Mouse (Mus musculus): Measurements from ENCODE around the gene Capg. TPM values are rescaled to one million over a fixed set of nuclear protein-coding genes. Genes with fewer than 3 reads are reported as not detected.

Capg gene
- polyA plus RNA-seq, 1 experiment from 2014 or later, result 98.6 TPM

DNA sequence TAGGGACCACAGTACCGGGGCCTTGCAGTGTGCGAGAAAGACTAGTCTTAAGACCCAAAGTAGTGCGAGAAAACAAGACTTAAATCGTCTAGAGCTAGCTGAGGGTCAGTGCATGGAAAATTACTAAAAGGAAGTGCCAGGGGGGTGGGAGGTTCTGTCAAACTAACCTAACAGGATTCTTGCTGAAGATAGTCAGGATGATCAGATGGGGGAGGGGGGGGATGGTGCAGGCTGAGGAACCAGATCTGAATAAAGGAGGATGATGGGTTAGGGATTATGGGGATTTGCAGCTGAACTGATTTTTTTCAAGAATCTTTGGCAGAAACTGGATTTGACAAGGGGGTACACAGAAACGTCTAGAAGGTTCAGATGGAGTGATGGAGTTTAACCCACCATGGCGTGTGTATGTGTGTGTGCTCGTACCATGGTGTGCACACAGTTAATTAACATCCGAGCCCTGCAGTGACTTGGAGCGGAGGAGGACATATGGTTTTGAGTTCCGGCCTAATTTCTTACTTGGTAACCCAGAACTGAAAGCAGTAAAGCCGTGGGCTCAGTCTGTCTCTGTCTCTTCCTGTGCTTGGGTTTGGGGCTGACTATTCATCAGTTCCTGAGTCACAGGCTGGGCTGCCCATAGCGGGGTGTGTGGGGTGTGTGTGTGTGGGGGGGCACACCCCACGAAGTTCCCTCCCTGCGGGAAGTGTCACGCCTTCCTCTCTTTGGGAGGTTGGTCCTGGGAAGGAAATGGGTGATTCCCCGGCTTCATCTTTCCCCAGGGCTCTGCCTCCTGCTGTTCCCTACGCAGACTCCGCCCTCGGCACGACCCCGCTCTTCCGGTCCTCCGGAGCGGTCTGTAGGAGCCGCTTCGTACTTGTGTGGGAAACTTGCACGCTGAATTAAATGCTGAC lies 8.2 kb downstream of the Capg start:
- no peaks in the 10 kb centered on the region for H3K36me3 ChIP-seq
- peak overlapping the region; percentile 60 for H3K4me2 ChIP-seq
- WGBS, result 14% methylated on average over 27 of the region's 27 CpGs
- peak overlapping the region; percentile 91 for H3K27ac ChIP-seq
- no peaks in the 10 kb centered on the region for H3K27me3 ChIP-seq (replicated peaks)
- H3K4me3 ChIP-seq (replicated peaks), result peak overlapping the region; percentile 35
- no peaks in the 10 kb centered on the region for H3K9me3 ChIP-seq
- H3K9ac ChIP-seq, result no peak overlapping the region
- peaks cover 19% of the 10 kb centered on the region for H3K4me1 ChIP-seq
- peak; percentile 92 for ATAC-seq (ENCODE audit: insufficient read depth, low FRiP score, low read depth)

DNA sequence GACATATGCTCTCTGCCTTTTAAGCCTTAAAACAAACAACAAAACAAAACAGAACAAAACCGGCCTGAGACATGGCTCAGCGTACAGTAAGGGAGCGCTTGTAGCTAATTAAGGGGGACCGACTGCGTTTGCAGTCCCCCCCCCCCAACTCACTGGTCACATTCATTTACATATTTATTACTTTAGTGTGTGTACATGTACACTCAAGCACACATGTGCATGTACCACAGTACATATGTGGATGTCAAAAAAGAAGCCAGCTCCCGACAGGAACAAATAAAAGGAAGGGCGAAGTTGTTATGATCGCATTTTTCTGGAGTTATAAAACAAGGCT lies 8.9 kb downstream of the Capg start:
- Histone ChIP-seq H3K27ac (peak overlapping the region; percentile 91), H3K9ac (peak overlapping the region; percentile 29; the same call in 1 of the 2 replicates), H3K4me2 (peak overlapping the region; percentile 60), H3K4me3 (replicated peaks) (peak overlapping the region; percentile 35), H3K9me3 (no peaks in the 10 kb centered on the region), H3K27me3 (replicated peaks) (no peaks in the 10 kb centered on the region), H3K36me3 (no peaks in the 10 kb centered on the region), H3K4me1 (peaks cover 19% of the 10 kb centered on the region)
- no peak for ATAC-seq (ENCODE audit: insufficient read depth, low FRiP score, low read depth)
- WGBS, result 13% methylated on average over 8 of the region's 8 CpGs

DNA sequence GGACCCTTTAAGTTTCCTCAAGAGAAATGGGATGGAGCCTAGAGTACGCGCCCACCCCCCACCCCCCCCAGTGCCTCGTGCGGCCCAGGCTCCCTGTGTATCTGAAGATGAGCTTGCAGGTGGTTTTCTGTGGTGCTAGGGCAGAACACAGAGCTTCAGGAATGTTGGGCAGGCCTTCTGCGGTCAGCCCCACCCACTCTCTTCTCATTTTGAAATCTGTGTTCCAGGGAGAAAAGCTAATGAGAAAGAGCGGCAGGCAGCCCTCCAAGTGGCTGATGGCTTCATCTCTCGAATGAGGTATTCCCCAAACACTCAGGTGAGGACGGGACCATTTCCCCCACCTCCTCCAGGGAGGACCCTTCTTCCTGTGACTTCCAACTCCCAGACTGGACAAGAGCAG lies 16.6 kb downstream of the Capg start:
- no peaks in the 10 kb centered on the region for H3K36me3 ChIP-seq
- WGBS, result 60% methylated on average over 8 of the region's 8 CpGs

DNA sequence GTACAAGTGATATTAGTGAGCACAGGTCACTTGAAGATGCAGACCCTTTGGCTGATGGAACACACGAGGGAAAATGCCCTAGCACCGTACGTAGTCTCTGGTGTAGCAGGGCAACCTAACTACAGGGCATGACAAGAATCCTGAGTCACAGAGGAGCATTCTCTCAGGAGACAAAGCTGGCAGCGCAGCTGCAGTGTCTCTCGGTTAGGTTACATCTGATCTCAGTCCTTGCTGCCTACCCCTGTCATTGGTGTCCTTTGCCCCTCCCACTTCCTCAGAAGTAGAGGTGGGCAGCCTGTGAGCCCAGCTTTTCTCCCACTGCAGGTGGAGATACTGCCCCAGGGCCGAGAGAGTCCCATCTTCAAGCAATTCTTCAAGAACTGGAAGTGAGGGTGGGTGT lies 18.3 kb downstream of the Capg start:
- Histone ChIP-seq H3K4me3 (replicated peaks) (no peak overlapping the region), H3K4me2 (no peak overlapping the region), H3K36me3 (no peaks in the 10 kb centered on the region), H3K27me3 (replicated peaks) (no peaks in the 10 kb centered on the region), H3K27ac (no peak overlapping the region), H3K9me3 (no peaks in the 10 kb centered on the region), H3K4me1 (peaks cover 5% of the 10 kb centered on the region; the same call in 1 of the 2 replicates), H3K9ac (no peak overlapping the region)
- 50% methylated on average over 6 of the region's 6 CpGs for WGBS
- no peak for ATAC-seq (ENCODE audit: insufficient read depth, low FRiP score, low read depth)

More for the DNA sequence above, 16.6 kb downstream of the Capg start:
- Histone ChIP-seq H3K4me3 (replicated peaks) (no peak overlapping the region), H3K9ac (no peak overlapping the region), H3K4me2 (no peak overlapping the region), H3K27ac (no peak overlapping the region), H3K9me3 (no peaks in the 10 kb centered on the region), H3K4me1 (peaks cover 4% of the 10 kb centered on the region; the same call in 1 of the 2 replicates), H3K27me3 (replicated peaks) (no peaks in the 10 kb centered on the region)
- no peak for ATAC-seq (ENCODE audit: insufficient read depth, low FRiP score, low read depth)

DNA sequence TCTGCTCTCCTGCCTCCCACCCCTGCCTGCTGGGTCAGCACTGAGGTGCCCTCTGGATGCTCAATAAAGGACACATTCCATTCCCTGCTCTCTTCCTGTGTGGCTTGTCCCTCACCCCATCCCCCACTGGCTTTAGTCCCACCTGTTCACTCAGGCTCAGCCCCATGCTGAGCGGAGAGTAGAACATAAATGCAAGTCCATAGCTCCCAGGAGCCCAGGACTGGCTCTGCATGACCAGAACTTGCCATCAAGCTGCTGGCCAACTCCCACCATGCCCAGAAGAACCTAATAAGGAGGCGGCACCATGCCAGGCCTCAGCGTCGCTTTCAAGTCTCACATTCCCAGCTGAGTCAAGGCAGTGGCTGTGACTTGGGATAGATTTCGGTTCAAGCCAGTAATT lies 18.7 kb downstream of the Capg start:
- WGBS, result 83% methylated on average over 5 of the region's 5 CpGs
- no peaks in the 10 kb centered on the region for H3K9me3 ChIP-seq
- H3K4me2 ChIP-seq, result no peak overlapping the region
- no peak for ATAC-seq (ENCODE audit: insufficient read depth, low FRiP score, low read depth)
- no peak overlapping the region for H3K4me3 ChIP-seq (replicated peaks)
- no peaks in the 10 kb centered on the region for H3K36me3 ChIP-seq
- no peak overlapping the region for H3K27ac ChIP-seq
- peaks cover 5% of the 10 kb centered on the region; the same call in 1 of the 2 replicates for H3K4me1 ChIP-seq
- H3K9ac ChIP-seq, result no peak overlapping the region
- H3K27me3 ChIP-seq (replicated peaks), result no peaks in the 10 kb centered on the region

DNA sequence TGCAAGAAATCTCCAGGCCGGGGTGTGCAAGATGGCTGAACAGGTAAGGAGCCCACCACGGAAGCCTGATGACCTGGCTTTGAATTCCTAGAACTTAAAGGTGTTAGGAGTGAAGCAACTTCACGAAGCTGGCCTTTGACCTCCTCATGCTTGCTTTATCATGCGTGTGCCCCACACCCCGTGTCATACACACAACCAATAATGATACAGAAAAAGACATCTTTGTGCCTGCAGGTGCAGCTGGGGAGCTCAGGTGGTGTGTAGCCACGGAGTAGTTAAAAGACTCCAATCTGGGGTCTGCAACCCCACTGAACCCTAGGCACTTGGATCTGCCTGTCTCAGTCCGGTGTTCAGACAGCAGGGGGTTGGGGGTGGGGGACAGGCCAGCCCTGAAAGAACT lies 21.3 kb downstream of the Capg start:
- Histone ChIP-seq H3K4me2 (no peak overlapping the region), H3K27ac (no peak overlapping the region), H3K9me3 (no peaks in the 10 kb centered on the region), H3K9ac (no peak overlapping the region), H3K27me3 (replicated peaks) (no peaks in the 10 kb centered on the region), H3K4me1 (peaks cover 5% of the 10 kb centered on the region; the same call in 1 of the 2 replicates), H3K36me3 (0 out of 2 replicates have a peak, but pooled peaks cover 5% of the 10 kb centered on the region), H3K4me3 (replicated peaks) (no peak overlapping the region)
- 73% methylated on average over 7 of the region's 7 CpGs for WGBS
- no peak for ATAC-seq (ENCODE audit: insufficient read depth, low FRiP score, low read depth)

DNA sequence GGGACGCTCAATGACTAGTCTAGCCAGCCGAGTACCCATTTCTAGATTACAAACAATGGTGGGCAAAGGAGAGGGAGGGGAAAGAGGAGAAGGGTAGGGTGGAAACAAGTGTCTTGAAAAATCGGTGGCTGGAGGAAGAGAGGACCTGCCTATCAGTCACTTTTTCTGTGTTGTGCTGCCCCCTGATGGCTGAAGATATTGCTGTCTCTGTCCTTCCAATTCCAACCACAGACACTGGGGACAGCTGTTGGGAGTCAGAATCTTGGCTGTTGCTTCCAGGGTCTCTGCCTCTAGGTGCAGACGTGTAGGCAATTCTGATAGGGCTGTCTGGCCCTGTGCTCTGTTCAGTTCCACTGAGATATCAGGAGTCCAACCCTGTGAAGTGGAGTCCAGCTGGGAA lies 21.9 kb downstream of the Capg start:
- no peaks in the 10 kb centered on the region for H3K27me3 ChIP-seq (replicated peaks)
- no peak overlapping the region for H3K27ac ChIP-seq
- H3K36me3 ChIP-seq, result 0 out of 2 replicates have a peak, but pooled peaks cover 5% of the 10 kb centered on the region
- 3% methylated on average over 4 of the region's 4 CpGs for WGBS
- no peak overlapping the region for H3K4me3 ChIP-seq (replicated peaks)
- H3K4me1 ChIP-seq, result peaks cover 5% of the 10 kb centered on the region; the same call in 1 of the 2 replicates
- H3K4me2 ChIP-seq, result no peak overlapping the region
- ATAC-seq (ENCODE audit: insufficient read depth, low FRiP score, low read depth), result peak; percentile 65
- H3K9me3 ChIP-seq, result no peaks in the 10 kb centered on the region
- H3K9ac ChIP-seq, result no peak overlapping the region

DNA sequence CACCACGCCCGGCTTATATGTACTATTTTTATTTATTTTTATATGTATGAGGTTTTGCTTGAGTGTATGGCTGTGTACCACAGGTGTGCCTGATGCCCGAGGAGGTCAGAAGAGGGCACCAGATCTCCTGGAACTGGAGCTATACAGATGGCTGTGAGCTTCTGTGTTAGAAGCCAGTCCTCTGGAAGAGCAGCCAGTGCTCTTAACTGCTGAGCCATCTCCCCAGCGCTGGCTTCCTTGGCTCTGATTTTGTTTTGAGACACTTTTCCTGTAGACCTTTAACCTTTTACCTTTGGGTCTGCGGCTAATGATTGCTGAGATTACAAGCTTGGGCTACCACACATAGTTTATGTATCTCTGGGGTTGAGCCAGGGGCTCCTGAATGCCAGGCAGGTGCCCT lies 23.3 kb downstream of the Capg start:
- H3K4me3 ChIP-seq (replicated peaks), result no peak overlapping the region
- no peaks in the 10 kb centered on the region for H3K27me3 ChIP-seq (replicated peaks)
- WGBS, result 82% methylated on average over 5 of the region's 5 CpGs
- peaks cover 5% of the 10 kb centered on the region; the same call in 1 of the 2 replicates for H3K4me1 ChIP-seq
- ATAC-seq (ENCODE audit: insufficient read depth, low FRiP score, low read depth), result no peak
- H3K36me3 ChIP-seq, result 0 out of 2 replicates have a peak, but pooled peaks cover 5% of the 10 kb centered on the region
- H3K4me2 ChIP-seq, result no peak overlapping the region
- H3K9me3 ChIP-seq, result no peaks in the 10 kb centered on the region
- no peak overlapping the region for H3K9ac ChIP-seq
- H3K27ac ChIP-seq, result no peak overlapping the region

DNA sequence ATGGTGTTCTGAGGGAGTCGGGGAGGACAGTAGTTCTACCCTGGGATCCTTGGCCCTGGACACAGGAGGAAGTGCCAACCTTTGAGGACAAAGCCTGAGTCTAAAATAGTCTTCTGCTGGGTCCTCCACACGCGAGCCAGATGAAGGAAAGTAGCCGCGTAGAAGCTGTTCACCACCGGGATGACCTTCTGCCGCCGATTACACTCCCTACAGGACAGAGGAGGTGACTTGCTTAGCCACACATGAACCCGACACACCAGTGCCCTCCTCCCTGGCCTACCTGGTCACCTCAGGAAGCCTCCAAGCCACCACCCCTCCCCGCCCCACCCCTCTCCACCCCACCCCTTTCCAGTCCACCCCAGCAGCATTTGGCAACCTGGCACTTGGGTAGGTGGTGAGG lies 24.5 kb downstream of the Capg start:
- Histone ChIP-seq H3K4me3 (replicated peaks) (no peak overlapping the region), H3K4me2 (no peak overlapping the region), H3K4me1 (peaks cover 5% of the 10 kb centered on the region; the same call in 1 of the 2 replicates), H3K27me3 (replicated peaks) (no peaks in the 10 kb centered on the region), H3K27ac (no peak overlapping the region), H3K36me3 (0 out of 2 replicates have a peak, but pooled peaks cover 5% of the 10 kb centered on the region), H3K9ac (no peak overlapping the region), H3K9me3 (no peaks in the 10 kb centered on the region)
- no peak for ATAC-seq (ENCODE audit: insufficient read depth, low FRiP score, low read depth)
- 90% methylated on average over 10 of the region's 10 CpGs for WGBS

DNA sequence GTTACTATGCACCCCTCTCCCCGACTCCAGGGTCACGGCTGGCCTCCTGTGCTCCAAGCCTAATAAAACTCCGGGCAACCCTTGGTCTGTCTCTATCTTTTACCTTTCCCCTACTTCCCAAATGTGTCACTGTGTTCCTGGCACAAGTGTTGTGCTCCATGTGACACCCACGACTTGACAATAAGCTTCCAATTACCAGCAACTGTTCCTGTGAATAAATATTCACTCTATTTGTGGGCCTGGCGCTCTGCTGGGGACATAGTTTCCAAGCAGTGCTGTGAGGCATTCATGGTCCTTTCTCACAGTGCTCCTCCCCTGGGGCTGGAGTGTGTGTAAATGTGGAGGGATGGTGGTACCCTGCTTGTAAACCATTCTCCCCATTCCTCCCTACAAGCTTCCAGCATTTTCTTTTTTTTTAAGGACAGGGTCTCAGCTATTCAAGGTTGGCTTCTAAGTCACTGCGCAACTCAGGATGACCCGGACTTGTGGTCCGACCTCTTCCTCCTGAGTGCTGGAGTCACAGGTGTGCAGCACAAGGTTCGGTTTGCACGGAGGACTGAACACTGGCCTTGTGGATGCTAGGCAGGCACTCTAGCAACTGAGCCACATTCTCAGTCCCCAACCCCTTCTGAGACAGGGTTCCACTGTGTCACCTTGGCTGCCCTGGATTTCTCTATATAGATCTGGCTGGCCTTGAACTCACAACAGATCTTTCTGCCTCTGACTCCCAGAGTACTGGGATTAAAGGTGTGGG lies 26.6 kb downstream of the Capg start:
- H3K9ac ChIP-seq, result no peak overlapping the region
- H3K27me3 ChIP-seq (replicated peaks), result no peaks in the 10 kb centered on the region
- H3K36me3 ChIP-seq, result 0 out of 2 replicates have a peak, but pooled peaks cover 5% of the 10 kb centered on the region
- no peaks in the 10 kb centered on the region for H3K9me3 ChIP-seq
- no peak overlapping the region for H3K4me2 ChIP-seq
- no peak overlapping the region for H3K27ac ChIP-seq
- peaks cover under 1% of the 10 kb centered on the region; the same call in 1 of the 2 replicates for H3K4me1 ChIP-seq
- no peak overlapping the region for H3K4me3 ChIP-seq (replicated peaks)
- 87% methylated on average over 10 of the region's 10 CpGs for WGBS
- ATAC-seq (ENCODE audit: insufficient read depth, low FRiP score, low read depth), result no peak

DNA sequence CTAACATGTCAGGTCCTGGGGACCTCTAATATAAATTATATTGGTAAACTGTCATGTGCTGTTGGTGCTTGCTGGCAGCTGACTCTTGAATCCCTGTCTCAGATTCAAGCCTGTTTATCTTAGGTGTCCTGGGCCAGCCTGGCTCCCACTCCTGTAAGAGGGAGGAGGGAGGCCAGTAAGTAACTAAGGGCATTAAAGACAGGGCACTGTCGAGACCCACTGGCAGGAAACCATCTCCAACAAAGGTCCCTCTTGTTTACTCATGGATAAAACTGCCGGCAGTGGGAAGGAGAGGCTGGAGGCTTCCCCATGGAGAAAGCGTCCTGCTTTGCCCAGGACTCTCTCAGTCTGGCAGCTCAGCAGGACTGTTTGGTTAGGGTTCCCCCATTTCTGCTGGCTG lies 27.6 kb downstream of the Capg start:
- Histone ChIP-seq H3K4me3 (replicated peaks) (no peak overlapping the region), H3K9me3 (no peaks in the 10 kb centered on the region), H3K4me1 (no peaks in the 10 kb centered on the region), H3K27me3 (replicated peaks) (no peaks in the 10 kb centered on the region), H3K4me2 (no peak overlapping the region), H3K36me3 (0 out of 2 replicates have a peak, but pooled peaks cover 5% of the 10 kb centered on the region), H3K9ac (no peak overlapping the region), H3K27ac (no peak overlapping the region)
- no peak for ATAC-seq (ENCODE audit: insufficient read depth, low FRiP score, low read depth)
- WGBS, result 28% methylated on average over 3 of the region's 3 CpGs

DNA sequence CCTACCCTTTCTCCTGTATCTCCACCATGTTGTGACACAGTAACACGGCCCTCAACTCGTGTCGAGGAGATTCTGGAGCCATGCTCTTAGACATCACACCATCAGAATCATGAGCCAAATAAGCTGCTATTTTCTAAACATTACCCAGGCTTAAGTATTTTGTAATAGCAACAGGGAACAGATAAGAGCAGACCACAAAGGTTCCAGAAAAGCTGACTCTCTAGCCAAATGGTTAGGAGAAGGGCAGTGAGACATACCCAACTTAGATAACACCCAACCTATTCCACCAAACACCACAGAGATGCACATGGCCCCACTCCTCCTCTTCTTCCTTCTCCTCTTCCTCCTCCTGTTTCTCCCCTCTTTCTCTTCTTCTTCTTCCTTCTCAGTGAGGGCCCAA lies 31.9 kb downstream of the Capg start:
- no peak overlapping the region for H3K4me2 ChIP-seq
- no peak overlapping the region for H3K27ac ChIP-seq
- H3K36me3 ChIP-seq, result 0 out of 2 replicates have a peak, but pooled peaks cover 3% of the 10 kb centered on the region
- H3K9ac ChIP-seq, result no peak overlapping the region
- no peaks in the 10 kb centered on the region for H3K4me1 ChIP-seq
- H3K4me3 ChIP-seq (replicated peaks), result no peak overlapping the region
- no peak for ATAC-seq (ENCODE audit: insufficient read depth, low FRiP score, low read depth)
- 88% methylated on average over 3 of the region's 3 CpGs for WGBS
- H3K27me3 ChIP-seq (replicated peaks), result no peaks in the 10 kb centered on the region
- H3K9me3 ChIP-seq, result no peaks in the 10 kb centered on the region

Measured in stomach, embryonic 15.5 days (tissue).